Mouse (Mus musculus): ENCODE results near the gene Snhg11. TPM values are rescaled to one million over a fixed set of nuclear protein-coding genes. Genes with fewer than 3 reads are reported as not detected.

Gene Snhg11
- polyA plus RNA-seq, 1 experiment from 2014 or later: 814 TPM

- Histone ChIP-seq H3K27ac (ENCODE audit: low read depth, low read length) (no peak overlapping the region), H3K9me3 (ENCODE audit: control insufficient read depth, low read length) (no peaks in the 10 kb centered on the region), H3K27me3 (replicated peaks; ENCODE audit: control insufficient read depth, insufficient read depth, low read length) (no peaks in the 10 kb centered on the region), H3K9ac (ENCODE audit: low read depth, low read length) (no peak overlapping the region), H3K4me1 (ENCODE audit: control insufficient read depth, insufficient read depth, low read depth, low read length) (no peaks in the 10 kb centered on the region), H3K4me2 (ENCODE audit: low read length) (no peak overlapping the region), H3K36me3 (ENCODE audit: control insufficient read depth, insufficient read depth, low read length) (no peaks in the 10 kb centered on the region), H3K4me3 (ENCODE audit: low read length) (no peak overlapping the region)
- 91% methylated on average over 5 of the region's 5 CpGs for WGBS
- ATAC-seq: no peak
Measured at GRCm38 (mm10) chr2:158367654-158368053, 7.8 kb upstream of the Snhg11 start.

DNA sequence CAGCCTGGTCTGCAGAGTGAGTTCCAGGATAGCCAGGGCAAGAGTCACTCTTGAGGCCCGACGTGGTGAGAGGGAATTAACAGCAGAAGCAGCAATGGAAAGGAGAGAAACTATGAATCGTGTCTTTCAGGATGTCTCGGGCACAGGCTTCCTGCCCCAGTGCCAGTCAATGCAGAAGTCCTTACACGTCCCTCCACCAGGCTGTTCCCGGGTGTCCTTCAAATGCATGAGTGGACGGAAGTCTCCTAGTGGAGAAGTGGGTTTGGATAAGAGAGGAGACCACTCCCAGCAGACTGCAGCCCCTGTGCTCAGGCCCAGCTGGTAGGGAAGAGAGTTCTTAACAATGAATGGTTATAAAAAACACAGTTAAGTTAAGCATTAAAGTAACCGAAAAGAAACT lies 7.1 kb upstream of the Snhg11 start:
- no peak for ATAC-seq
- Histone ChIP-seq H3K9ac (ENCODE audit: low read depth, low read length) (no peak overlapping the region), H3K27me3 (replicated peaks; ENCODE audit: control insufficient read depth, insufficient read depth, low read length) (no peaks in the 10 kb centered on the region), H3K27ac (ENCODE audit: low read depth, low read length) (no peak overlapping the region), H3K4me3 (ENCODE audit: low read length) (no peak overlapping the region), H3K9me3 (ENCODE audit: control insufficient read depth, low read length) (no peaks in the 10 kb centered on the region), H3K4me2 (ENCODE audit: low read length) (no peak overlapping the region), H3K4me1 (ENCODE audit: control insufficient read depth, insufficient read depth, low read depth, low read length) (no peaks in the 10 kb centered on the region), H3K36me3 (ENCODE audit: control insufficient read depth, insufficient read depth, low read length) (no peaks in the 10 kb centered on the region)
- 92% methylated on average over 8 of the region's 8 CpGs for WGBS

DNA sequence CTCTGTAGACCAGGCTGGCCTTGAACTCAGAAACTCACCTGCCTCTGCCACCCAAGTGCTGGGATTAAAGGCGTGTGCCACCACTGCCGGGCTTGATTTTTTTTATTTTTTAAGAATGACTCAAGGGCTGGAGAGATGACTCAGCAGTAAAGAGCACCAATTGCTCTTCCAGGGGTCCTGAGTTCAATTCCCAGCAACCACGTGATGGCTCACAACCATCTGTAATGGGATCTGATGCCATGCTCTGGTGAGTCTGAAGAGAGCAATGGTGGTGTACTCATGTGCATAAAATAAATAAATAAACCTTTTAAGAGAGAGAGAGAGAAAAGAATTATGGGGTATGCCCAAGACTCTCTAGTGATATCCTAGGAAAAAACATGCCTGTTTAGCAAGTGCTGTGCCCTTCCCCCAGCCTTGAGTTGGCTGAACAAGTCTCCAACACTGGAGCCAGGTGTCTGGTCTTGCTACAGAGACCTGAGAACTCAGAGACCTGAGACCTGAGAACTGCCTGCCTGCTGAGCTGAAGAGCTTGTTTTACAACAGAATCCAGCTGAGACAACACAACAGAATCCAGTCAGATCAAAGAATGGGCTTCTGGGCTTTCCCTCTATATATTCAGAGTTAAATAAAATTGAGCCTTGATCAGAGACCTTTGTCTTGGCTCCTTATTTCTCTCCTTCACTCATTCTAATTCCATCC lies 5.8 kb upstream of the Snhg11 start:
- Histone ChIP-seq H3K4me3 (ENCODE audit: low read length) (no peak overlapping the region), H3K36me3 (ENCODE audit: control insufficient read depth, insufficient read depth, low read length) (no peaks in the 10 kb centered on the region), H3K9me3 (ENCODE audit: control insufficient read depth, low read length) (no peaks in the 10 kb centered on the region), H3K9ac (ENCODE audit: low read depth, low read length) (no peak overlapping the region), H3K4me1 (ENCODE audit: control insufficient read depth, insufficient read depth, low read depth, low read length) (no peaks in the 10 kb centered on the region), H3K27me3 (replicated peaks; ENCODE audit: control insufficient read depth, insufficient read depth, low read length) (no peaks in the 10 kb centered on the region), H3K4me2 (ENCODE audit: low read length) (no peak overlapping the region), H3K27ac (ENCODE audit: low read depth, low read length) (no peak overlapping the region)
- 81% methylated on average over 3 of the region's 3 CpGs for WGBS
- ATAC-seq: no peak

GRCm38 (mm10) chr2:158370173-158370550 lies 5.3 kb upstream of the Snhg11 start:
- no peak overlapping the region for H3K4me3 ChIP-seq (ENCODE audit: low read length)
- no peak for ATAC-seq
- WGBS: 14% methylated on average over 5 of the region's 5 CpGs

GRCm38 (mm10) chr2:158373061-158373460 lies 2.4 kb upstream of the Snhg11 start:
- Histone ChIP-seq H3K27me3 (replicated peaks; ENCODE audit: control insufficient read depth, insufficient read depth, low read length) (no peaks in the 10 kb centered on the region), H3K36me3 (ENCODE audit: control insufficient read depth, insufficient read depth, low read length) (no peaks in the 10 kb centered on the region), H3K4me3 (ENCODE audit: low read length) (no peak overlapping the region), H3K4me1 (ENCODE audit: control insufficient read depth, insufficient read depth, low read depth, low read length) (peaks cover 7% of the 10 kb centered on the region), H3K9ac (ENCODE audit: low read depth, low read length) (no peak overlapping the region), H3K9me3 (ENCODE audit: control insufficient read depth, low read length) (no peaks in the 10 kb centered on the region), H3K4me2 (ENCODE audit: low read length) (no peak overlapping the region), H3K27ac (ENCODE audit: low read depth, low read length) (no peak overlapping the region)
- ATAC-seq: no peak
- WGBS: 62% methylated on average over 5 of the region's 5 CpGs

More at GRCm38 (mm10) chr2:158370173-158370550, 5.3 kb upstream of the Snhg11 start:
- no peak overlapping the region for H3K27ac ChIP-seq (ENCODE audit: low read depth, low read length)
- no peaks in the 10 kb centered on the region for H3K9me3 ChIP-seq (ENCODE audit: control insufficient read depth, low read length)
- H3K4me1 ChIP-seq (ENCODE audit: control insufficient read depth, insufficient read depth, low read depth, low read length): no peaks in the 10 kb centered on the region
- H3K9ac ChIP-seq (ENCODE audit: low read depth, low read length): no peak overlapping the region
- H3K27me3 ChIP-seq (replicated peaks; ENCODE audit: control insufficient read depth, insufficient read depth, low read length): no peaks in the 10 kb centered on the region
- no peak overlapping the region for H3K4me2 ChIP-seq (ENCODE audit: low read length)
- H3K36me3 ChIP-seq (ENCODE audit: control insufficient read depth, insufficient read depth, low read length): no peaks in the 10 kb centered on the region

DNA sequence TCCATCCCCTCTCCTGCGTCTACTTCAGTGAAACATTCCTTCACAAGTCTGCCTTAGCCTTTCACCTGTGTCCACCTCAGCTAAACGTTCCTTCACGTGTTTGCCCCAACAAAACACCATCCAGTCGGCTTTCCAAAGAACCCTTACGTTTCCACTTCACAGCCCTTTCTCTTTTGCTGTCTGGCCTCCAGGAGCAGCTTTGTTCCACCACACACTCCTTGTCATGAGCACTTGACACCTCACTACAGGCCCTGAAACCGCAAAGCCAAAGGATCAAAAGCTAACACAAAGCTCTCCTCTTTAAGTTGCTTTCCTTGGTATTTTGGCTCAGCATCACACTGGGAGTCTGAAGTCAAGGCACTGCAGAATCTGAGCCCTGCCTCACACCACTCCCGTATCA lies 1.9 kb upstream of the Snhg11 start:
- Histone ChIP-seq H3K9ac (ENCODE audit: low read depth, low read length) (no peak overlapping the region), H3K36me3 (ENCODE audit: control insufficient read depth, insufficient read depth, low read length) (peaks cover 3% of the 10 kb centered on the region; the same call in 1 of the 2 replicates), H3K27me3 (replicated peaks; ENCODE audit: control insufficient read depth, insufficient read depth, low read length) (no peaks in the 10 kb centered on the region), H3K4me2 (ENCODE audit: low read length) (no peak overlapping the region), H3K4me3 (ENCODE audit: low read length) (no peak overlapping the region), H3K4me1 (ENCODE audit: control insufficient read depth, insufficient read depth, low read depth, low read length) (peaks cover 11% of the 10 kb centered on the region), H3K27ac (ENCODE audit: low read depth, low read length) (no peak overlapping the region), H3K9me3 (ENCODE audit: control insufficient read depth, low read length) (no peaks in the 10 kb centered on the region)
- no peak for ATAC-seq
- 72% methylated on average over 7 of the region's 7 CpGs for WGBS

DNA sequence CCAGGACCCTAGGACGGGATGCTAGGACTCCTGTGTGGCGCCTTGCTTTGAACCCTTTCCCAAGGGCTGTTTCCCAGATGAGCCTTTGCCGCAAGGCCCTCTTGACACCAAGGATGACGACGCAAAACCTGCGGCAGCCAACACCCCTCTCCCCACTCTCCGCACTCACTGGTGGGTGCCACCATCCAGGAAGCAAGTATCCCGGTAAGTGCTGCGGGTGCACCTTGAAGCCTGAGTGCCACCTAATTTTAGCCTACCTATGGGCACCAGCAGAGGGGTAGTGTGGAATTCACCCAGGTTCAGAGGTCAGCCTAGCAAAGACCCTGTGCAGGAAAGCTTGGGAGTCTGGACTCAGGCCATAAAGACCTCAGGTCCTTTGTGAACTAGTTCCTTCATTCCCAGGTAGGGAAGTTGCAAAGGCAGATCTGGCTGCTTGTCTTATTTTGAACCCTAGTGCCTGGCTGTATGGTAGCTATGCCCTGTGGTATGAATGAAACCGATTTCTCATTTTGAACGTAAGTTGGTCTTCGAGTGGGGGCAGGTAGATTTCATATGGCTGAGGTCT lies 767 bp downstream of the Snhg11 start:
- no peaks in the 10 kb centered on the region for H3K9me3 ChIP-seq (ENCODE audit: control insufficient read depth, low read length)
- peak overlapping the region; percentile 91 for H3K27ac ChIP-seq (ENCODE audit: low read depth, low read length)
- H3K9ac ChIP-seq (ENCODE audit: low read depth, low read length): peak overlapping the region; percentile 80
- peaks cover 22% of the 10 kb centered on the region for H3K4me1 ChIP-seq (ENCODE audit: control insufficient read depth, insufficient read depth, low read depth, low read length)
- 19% methylated on average over 12 of the region's 12 CpGs for WGBS
- ATAC-seq: peak; percentile 9; the same call in 1 of the 2 replicates
- H3K36me3 ChIP-seq (ENCODE audit: control insufficient read depth, insufficient read depth, low read length): peaks cover 9% of the 10 kb centered on the region
- no peaks in the 10 kb centered on the region for H3K27me3 ChIP-seq (replicated peaks; ENCODE audit: control insufficient read depth, insufficient read depth, low read length)
- peak overlapping the region; percentile 55 for H3K4me2 ChIP-seq (ENCODE audit: low read length)
- H3K4me3 ChIP-seq (ENCODE audit: low read length): peak overlapping the region; percentile 63

DNA sequence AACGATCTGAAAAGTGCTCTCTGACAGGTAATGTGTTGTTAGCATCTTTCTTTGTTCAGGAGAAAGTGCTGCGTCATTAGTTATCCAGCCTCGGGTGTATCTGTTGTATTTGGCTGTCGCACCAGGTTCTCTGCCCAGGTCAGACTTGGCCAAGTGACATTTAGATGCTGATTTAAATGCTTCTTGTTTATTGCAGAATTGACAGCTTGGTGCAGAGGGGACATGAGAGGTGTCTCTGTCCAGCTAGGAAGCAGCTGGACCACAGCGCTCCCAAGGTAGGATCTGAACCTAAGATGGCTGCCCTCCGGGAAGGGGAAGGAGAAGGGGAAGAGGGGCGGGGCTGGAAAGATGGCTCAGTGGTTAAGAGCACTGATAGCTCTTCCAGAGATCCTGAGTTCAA lies 1.4 kb downstream of the Snhg11 start:
- Histone ChIP-seq H3K9me3 (ENCODE audit: control insufficient read depth, low read length) (no peaks in the 10 kb centered on the region), H3K27ac (ENCODE audit: low read depth, low read length) (peak overlapping the region; percentile 91), H3K4me1 (ENCODE audit: control insufficient read depth, insufficient read depth, low read depth, low read length) (peaks cover 22% of the 10 kb centered on the region), H3K27me3 (replicated peaks; ENCODE audit: control insufficient read depth, insufficient read depth, low read length) (no peaks in the 10 kb centered on the region), H3K9ac (ENCODE audit: low read depth, low read length) (peak overlapping the region; percentile 80), H3K4me3 (ENCODE audit: low read length) (peak overlapping the region; percentile 63), H3K36me3 (ENCODE audit: control insufficient read depth, insufficient read depth, low read length) (peaks cover 11% of the 10 kb centered on the region), H3K4me2 (ENCODE audit: low read length) (peak overlapping the region; percentile 55)
- 61% methylated on average over 7 of the region's 7 CpGs for WGBS
- no peak for ATAC-seq

GRCm38 (mm10) chr2:158377811-158378210 lies 2.4 kb downstream of the Snhg11 start:
- WGBS: 82% methylated on average over 1 of the region's 1 CpGs
- H3K27me3 ChIP-seq (replicated peaks; ENCODE audit: control insufficient read depth, insufficient read depth, low read length): no peaks in the 10 kb centered on the region
- peaks cover 11% of the 10 kb centered on the region for H3K36me3 ChIP-seq (ENCODE audit: control insufficient read depth, insufficient read depth, low read length)
- H3K9ac ChIP-seq (ENCODE audit: low read depth, low read length): peak overlapping the region; percentile 31; the same call in 1 of the 2 replicates
- peak overlapping the region; percentile 55 for H3K4me2 ChIP-seq (ENCODE audit: low read length)
- no peak overlapping the region for H3K27ac ChIP-seq (ENCODE audit: low read depth, low read length)
- ATAC-seq: no peak
- peak overlapping the region; percentile 63 for H3K4me3 ChIP-seq (ENCODE audit: low read length)
- peaks cover 22% of the 10 kb centered on the region for H3K4me1 ChIP-seq (ENCODE audit: control insufficient read depth, insufficient read depth, low read depth, low read length)
- H3K9me3 ChIP-seq (ENCODE audit: control insufficient read depth, low read length): no peaks in the 10 kb centered on the region

All from hindbrain, embryonic 16.5 days (tissue).